Mouse (Mus musculus): ENCODE data around the gene Coasy. TPM values are rescaled to one million over a fixed set of nuclear protein-coding genes. Genes with fewer than 3 reads are reported as not detected.
A peak's percentile ranks its signal among the peaks of the same experiment; 100 is the strongest.

The Coasy gene
- total RNA-seq, 2 experiments from 2014 or later: 17.2 to 30.7 TPM

- ATAC-seq (replicated peaks; ENCODE audit: low FRiP score, low TSS enrichment, poor library complexity, severe bottlenecking): no peak
Observed at GRCm38 (mm10) chr11:101127075-101127474, 44.7 kb downstream of the Coasy start.

GRCm38 (mm10) chr11:101128996-101129577 is 46.7 kb downstream of the Coasy start:
- ATAC-seq (replicated peaks; ENCODE audit: low FRiP score, low TSS enrichment, poor library complexity, severe bottlenecking): no peak

DNA sequence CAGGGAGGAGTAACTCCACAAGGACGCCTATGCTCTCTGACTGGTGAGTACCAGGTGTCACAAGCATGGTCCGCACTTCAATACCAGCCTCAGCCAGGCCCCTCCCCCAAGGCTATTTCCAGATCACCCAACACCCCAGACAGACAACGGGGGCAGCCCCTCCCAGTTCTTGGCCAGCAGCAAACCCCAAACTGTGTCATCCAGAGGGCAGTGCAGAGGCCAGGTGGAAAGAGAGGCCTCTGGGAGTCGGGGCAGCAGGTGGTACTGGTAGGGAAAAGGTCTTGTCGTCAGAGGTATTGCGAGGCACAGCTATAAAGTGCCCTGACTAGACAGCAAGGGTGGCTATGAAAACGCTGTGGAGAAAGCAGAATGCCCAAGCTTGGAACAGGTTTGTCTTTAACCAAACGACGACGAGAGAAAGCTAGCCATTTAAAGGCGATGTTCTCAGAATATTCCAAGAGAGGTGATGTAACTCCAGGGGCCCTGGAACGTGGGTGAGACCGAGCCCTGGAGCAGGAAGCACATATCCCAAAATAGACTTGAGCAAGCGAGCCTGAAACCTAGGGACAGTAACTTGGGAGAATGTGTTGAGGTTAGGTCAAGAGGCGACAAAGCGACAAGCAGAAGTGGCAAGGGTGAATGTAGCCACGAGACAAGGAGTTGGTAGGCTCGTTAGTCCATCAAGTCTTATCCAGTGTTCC is 47.8 kb downstream of the Coasy start:
- no peak for ATAC-seq (replicated peaks; ENCODE audit: low FRiP score, low TSS enrichment, poor library complexity, severe bottlenecking)

GRCm38 (mm10) chr11:101131187-101131586 is 48.8 kb downstream of the Coasy start:
- peak; percentile 50; the same call in 1 of the 2 replicates for ATAC-seq (replicated peaks; ENCODE audit: low FRiP score, low TSS enrichment, poor library complexity, severe bottlenecking)

- no peak for ATAC-seq (replicated peaks; ENCODE audit: low FRiP score, low TSS enrichment, poor library complexity, severe bottlenecking)
Observed at GRCm38 (mm10) chr11:101131701-101132100, 49.3 kb downstream of the Coasy start.

DNA sequence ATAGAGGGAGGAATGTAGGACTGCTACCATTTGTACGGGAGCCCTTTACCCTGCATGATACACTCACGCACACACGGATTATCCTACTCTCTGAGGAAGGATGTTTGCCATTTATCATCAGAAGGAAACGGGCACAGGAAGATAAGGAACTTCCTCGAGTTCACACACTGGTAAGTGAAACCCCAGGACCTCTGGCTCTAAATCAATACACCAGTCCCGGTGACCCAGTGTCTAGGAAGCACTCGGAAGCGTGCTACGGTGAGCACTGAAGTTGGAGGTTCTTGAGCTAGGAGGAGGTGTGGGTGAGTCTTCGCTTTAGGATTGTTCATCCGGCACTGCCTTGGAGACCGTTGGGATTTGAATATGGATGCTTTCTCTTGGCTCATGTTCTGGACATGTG is 50.7 kb downstream of the Coasy start:
- no peak for ATAC-seq (replicated peaks; ENCODE audit: low FRiP score, low TSS enrichment, poor library complexity, severe bottlenecking)

- ATAC-seq (replicated peaks; ENCODE audit: low FRiP score, low TSS enrichment, poor library complexity, severe bottlenecking): no peak
Observed at GRCm38 (mm10) chr11:101134217-101134865, 52.0 kb downstream of the Coasy start.

Other genes starting within 250 kb of the Coasy start
- 45.1 and 53.5 TPM in 2 replicates for gene Stat5b, start 231.8 kb upstream of the Coasy start, total RNA-seq (2014; fragmentation: Nextera tagmentation)
- gene Stat5b, start 231.8 kb upstream of the Coasy start, total RNA-seq (2017): 37.0 and 58.7 TPM in 2 replicates
- gene Stat5a, start 223.2 kb upstream of the Coasy start, total RNA-seq (2014; fragmentation: Nextera tagmentation): 81.1 and 116 TPM in 2 replicates
- 55.9 and 62.7 TPM in 2 replicates for gene Stat5a, start 223.2 kb upstream of the Coasy start, total RNA-seq (2017)
- 16.7 and 20.2 TPM in 2 replicates for gene Stat3, start 143.0 kb upstream of the Coasy start, total RNA-seq (2014; fragmentation: Nextera tagmentation)
- gene Stat3, start 143.0 kb upstream of the Coasy start, total RNA-seq (2017): 20.3 and 50.3 TPM in 2 replicates
- 2.4 and 3.7 TPM in 2 replicates for gene Cavin1, start 111.7 kb upstream of the Coasy start, total RNA-seq (2014; fragmentation: Nextera tagmentation)
- gene Cavin1, start 111.7 kb upstream of the Coasy start, total RNA-seq (2017): 3.8 and 6.1 TPM in 2 replicates
- 65.0 and 67.0 TPM in 2 replicates for gene Atp6v0a1, start 73.1 kb upstream of the Coasy start, total RNA-seq (2014; fragmentation: Nextera tagmentation)
- 32.0 and 71.5 TPM in 2 replicates for gene Atp6v0a1, start 73.1 kb upstream of the Coasy start, total RNA-seq (2017)
- gene Naglu, start 12.6 kb upstream of the Coasy start, total RNA-seq (2014; fragmentation: Nextera tagmentation): 1.5 and 4.3 TPM in 2 replicates
- 3.1 and 4.5 TPM in 2 replicates for gene Naglu, start 12.6 kb upstream of the Coasy start, total RNA-seq (2017)
- gene Hsd17b1, start 4.2 kb upstream of the Coasy start, total RNA-seq (2014; fragmentation: Nextera tagmentation): not detected in 2 replicates
- not detected in 2 replicates for gene Hsd17b1, start 4.2 kb upstream of the Coasy start, total RNA-seq (2017)
- gene Mlx, start 4.7 kb downstream of the Coasy start, total RNA-seq (2014; fragmentation: Nextera tagmentation): 46.8 and 53.3 TPM in 2 replicates
- gene Mlx, start 4.7 kb downstream of the Coasy start, total RNA-seq (2017): 34.5 and 74.8 TPM in 2 replicates
- 26.2 and 65.9 TPM in 2 replicates for gene Psmc3ip, start 12.9 kb downstream of the Coasy start, total RNA-seq (2014; fragmentation: Nextera tagmentation)
- 38.0 and 79.3 TPM in 2 replicates for gene Psmc3ip, start 12.9 kb downstream of the Coasy start, total RNA-seq (2017)
- gene Retreg3, start 37.3 kb downstream of the Coasy start, total RNA-seq (2014; fragmentation: Nextera tagmentation): 17.0 and 20.6 TPM in 2 replicates
- 29.3 and 36.7 TPM in 2 replicates for gene Retreg3, start 37.3 kb downstream of the Coasy start, total RNA-seq (2017)
- gene Tubg1, start 37.4 kb downstream of the Coasy start, total RNA-seq (2014; fragmentation: Nextera tagmentation): 51.9 and 55.2 TPM in 2 replicates
- gene Tubg1, start 37.4 kb downstream of the Coasy start, total RNA-seq (2017): 28.7 and 42.7 TPM in 2 replicates
- gene Tubg2, start 73.3 kb downstream of the Coasy start, total RNA-seq (2014; fragmentation: Nextera tagmentation): not detected in 2 replicates
- gene Tubg2, start 73.3 kb downstream of the Coasy start, total RNA-seq (2017): not detected in 2 replicates
- not detected in 2 replicates for gene Cntnap1, start 88.0 kb downstream of the Coasy start, total RNA-seq (2014; fragmentation: Nextera tagmentation)
- 0.15 TPM in 1 of 2 replicates, not detected in the other for gene Cntnap1, start 88.0 kb downstream of the Coasy start, total RNA-seq (2017)
- not detected in 2 replicates for gene Plekhh3, start 88.8 kb downstream of the Coasy start, total RNA-seq (2014; fragmentation: Nextera tagmentation)
- not detected in 2 replicates for gene Plekhh3, start 88.8 kb downstream of the Coasy start, total RNA-seq (2017)
- gene Ccr10, start 92.9 kb downstream of the Coasy start, total RNA-seq (2014; fragmentation: Nextera tagmentation): not detected in 2 replicates
- not detected in 2 replicates for gene Ccr10, start 92.9 kb downstream of the Coasy start, total RNA-seq (2017)
- 18.2 and 20.6 TPM in 2 replicates for gene Ezh1, start 143.9 kb downstream of the Coasy start, total RNA-seq (2014; fragmentation: Nextera tagmentation)
- 13.8 and 20.3 TPM in 2 replicates for gene Ezh1, start 143.9 kb downstream of the Coasy start, total RNA-seq (2017)
- not detected in 2 replicates for gene Ramp2, start 163.5 kb downstream of the Coasy start, total RNA-seq (2014; fragmentation: Nextera tagmentation)
- not detected in 2 replicates for gene Ramp2, start 163.5 kb downstream of the Coasy start, total RNA-seq (2017)
- gene Vps25, start 171.1 kb downstream of the Coasy start, total RNA-seq (2014; fragmentation: Nextera tagmentation): 112 and 137 TPM in 2 replicates
- gene Vps25, start 171.1 kb downstream of the Coasy start, total RNA-seq (2017): 44.7 and 71.5 TPM in 2 replicates
- 0.25 and 1.4 TPM in 2 replicates for gene Wnk4, start 178.0 kb downstream of the Coasy start, total RNA-seq (2014; fragmentation: Nextera tagmentation)
- 0.05 and 0.30 TPM in 2 replicates for gene Wnk4, start 178.0 kb downstream of the Coasy start, total RNA-seq (2017)
- gene Cntd1, start 196.4 kb downstream of the Coasy start, total RNA-seq (2014; fragmentation: Nextera tagmentation): 2.3 and 3.7 TPM in 2 replicates
- gene Cntd1, start 196.4 kb downstream of the Coasy start, total RNA-seq (2017): 2.1 and 4.2 TPM in 2 replicates
- 67.5 and 86.7 TPM in 2 replicates for gene Coa3, start 196.5 kb downstream of the Coasy start, total RNA-seq (2014; fragmentation: Nextera tagmentation)
- gene Coa3, start 196.5 kb downstream of the Coasy start, total RNA-seq (2017): 28.4 and 40.6 TPM in 2 replicates
- 86.7 and 98.7 TPM in 2 replicates for gene Becn1, start 219.7 kb downstream of the Coasy start, total RNA-seq (2014; fragmentation: Nextera tagmentation)
- gene Becn1, start 219.7 kb downstream of the Coasy start, total RNA-seq (2017): 160 and 162 TPM in 2 replicates
- 239 and 277 TPM in 2 replicates for gene Psme3, start 233.6 kb downstream of the Coasy start, total RNA-seq (2014; fragmentation: Nextera tagmentation)
- 176 and 226 TPM in 2 replicates for gene Psme3, start 233.6 kb downstream of the Coasy start, total RNA-seq (2017)
- 7.6 and 11.5 TPM in 2 replicates for gene Aoc2, start 242.5 kb downstream of the Coasy start, total RNA-seq (2014; fragmentation: Nextera tagmentation)
- gene Aoc2, start 242.5 kb downstream of the Coasy start, total RNA-seq (2017): 1.9 and 2.9 TPM in 2 replicates
- gene Aoc3, start 248.0 kb downstream of the Coasy start, total RNA-seq (2014; fragmentation: Nextera tagmentation): not detected in 2 replicates
- 0.69 TPM in 1 of 2 replicates, not detected in the other for gene Aoc3, start 248.0 kb downstream of the Coasy start, total RNA-seq (2017)